Mouse (Mus musculus): ENCODE measurements around the gene Pde6c. TPM values are rescaled to one million over a fixed set of nuclear protein-coding genes. Genes with fewer than 3 reads are reported as not detected.

The Pde6c gene
- polyA plus RNA-seq, 1 experiment from 2014 or later, result 0.43 TPM

DNA sequence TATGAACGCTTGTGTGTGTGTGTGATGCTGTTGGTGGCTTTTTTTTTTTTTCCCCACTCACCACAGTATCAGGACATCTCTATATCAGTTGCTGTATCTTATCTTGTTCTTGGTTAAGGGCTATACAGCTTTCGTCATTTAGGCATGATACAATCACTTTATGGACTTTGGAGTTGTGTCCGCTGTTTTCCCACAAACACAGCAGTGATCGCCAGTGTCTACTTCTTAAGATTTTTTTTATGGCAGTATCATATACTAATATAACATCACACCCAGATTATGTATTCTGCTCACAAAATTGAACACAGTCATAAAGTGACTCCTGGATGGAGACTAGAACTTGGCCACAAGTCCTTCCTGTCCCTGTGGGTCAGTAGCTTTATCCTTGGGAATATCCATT is 24.7 kb upstream of the Pde6c start:
- Histone ChIP-seq H3K4me1 (ENCODE audit: control insufficient read depth, insufficient read depth, low read length) (0 out of 2 replicates have a peak, but pooled peaks cover 4% of the 10 kb centered on the region), H3K4me2 (ENCODE audit: low read depth, low read length) (no peak overlapping the region), H3K36me3 (ENCODE audit: control insufficient read depth, insufficient read depth, low read length) (no peaks in the 10 kb centered on the region), H3K9me3 (replicated peaks; ENCODE audit: control insufficient read depth, low read length) (no peaks in the 10 kb centered on the region), H3K9ac (ENCODE audit: low read length) (no peak overlapping the region), H3K27me3 (ENCODE audit: control insufficient read depth, insufficient read depth, low read length) (no peaks in the 10 kb centered on the region), H3K4me3 (replicated peaks; ENCODE audit: low read length) (no peak overlapping the region), H3K27ac (ENCODE audit: low read length) (no peak overlapping the region)
- no peak for ATAC-seq (ENCODE audit: insufficient read depth, low FRiP score)
- WGBS, result 89% methylated on average over 4 of the region's 4 CpGs

DNA sequence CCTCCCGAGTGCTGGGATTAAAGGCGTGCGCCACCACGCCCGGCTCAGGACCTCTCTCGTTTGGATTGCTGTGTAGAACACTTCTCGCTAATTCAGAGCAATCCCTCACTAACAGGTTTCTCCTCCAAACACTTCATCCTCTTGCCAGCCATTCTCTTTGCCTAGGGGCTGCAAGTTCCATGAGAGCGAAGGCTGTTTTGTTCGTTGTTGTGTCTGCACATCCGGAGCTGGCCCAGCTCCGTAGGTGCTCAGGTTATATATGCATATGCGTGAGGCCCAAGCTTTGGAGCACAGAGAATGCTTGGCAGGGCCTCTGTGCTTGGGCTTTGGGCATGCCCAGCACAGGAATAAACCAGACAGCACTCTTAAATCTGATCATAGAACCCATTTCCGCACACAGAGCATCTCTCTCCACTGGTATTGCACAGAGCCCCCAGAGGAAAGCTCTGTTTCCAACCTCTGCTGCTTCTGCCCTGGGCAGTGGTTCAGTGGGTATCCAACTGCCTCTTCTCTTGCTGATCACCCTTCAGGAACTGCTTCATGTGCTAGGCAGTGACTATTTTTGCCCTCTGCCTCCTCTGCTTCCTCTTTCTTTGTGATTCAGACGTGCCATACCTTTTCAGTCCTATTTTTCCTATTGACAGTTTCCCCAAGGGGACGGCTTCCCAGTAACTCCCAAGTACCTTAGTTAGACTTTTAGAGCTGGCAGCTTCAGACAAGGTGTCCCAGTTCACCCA is 22.9 kb upstream of the Pde6c start:
- Histone ChIP-seq H3K27me3 (ENCODE audit: control insufficient read depth, insufficient read depth, low read length) (no peaks in the 10 kb centered on the region), H3K36me3 (ENCODE audit: control insufficient read depth, insufficient read depth, low read length) (no peaks in the 10 kb centered on the region), H3K9me3 (replicated peaks; ENCODE audit: control insufficient read depth, low read length) (no peaks in the 10 kb centered on the region), H3K27ac (ENCODE audit: low read length) (no peak overlapping the region), H3K9ac (ENCODE audit: low read length) (no peak overlapping the region), H3K4me1 (ENCODE audit: control insufficient read depth, insufficient read depth, low read length) (0 out of 2 replicates have a peak, but pooled peaks cover 4% of the 10 kb centered on the region), H3K4me2 (ENCODE audit: low read depth, low read length) (no peak overlapping the region), H3K4me3 (replicated peaks; ENCODE audit: low read length) (no peak overlapping the region)
- no peak for ATAC-seq (ENCODE audit: insufficient read depth, low FRiP score)
- WGBS, result 89% methylated on average over 15 of the region's 15 CpGs

DNA sequence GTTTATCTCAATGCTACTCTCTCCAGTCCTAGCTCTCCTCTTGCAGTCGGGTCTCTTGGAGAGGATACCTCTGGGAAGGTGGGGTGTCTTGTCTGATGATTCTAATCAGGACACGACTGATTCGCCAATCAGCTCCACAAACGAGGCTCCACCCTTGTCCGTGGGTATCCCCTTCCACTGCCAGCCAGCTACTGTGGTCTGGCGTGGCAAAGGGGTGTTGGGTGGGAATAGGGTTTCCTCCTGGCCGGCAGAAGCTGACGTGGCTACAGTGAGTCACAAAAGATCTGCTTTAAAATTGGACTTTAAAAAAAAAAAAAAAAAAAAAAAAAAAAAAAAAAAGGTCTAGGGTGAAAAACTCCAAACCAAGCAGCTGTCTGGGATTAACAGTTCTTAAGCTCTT is 21.5 kb upstream of the Pde6c start:
- Histone ChIP-seq H3K27me3 (ENCODE audit: control insufficient read depth, insufficient read depth, low read length) (no peaks in the 10 kb centered on the region), H3K9ac (ENCODE audit: low read length) (no peak overlapping the region), H3K4me1 (ENCODE audit: control insufficient read depth, insufficient read depth, low read length) (0 out of 2 replicates have a peak, but pooled peaks cover 4% of the 10 kb centered on the region), H3K4me3 (replicated peaks; ENCODE audit: low read length) (no peak overlapping the region), H3K4me2 (ENCODE audit: low read depth, low read length) (no peak overlapping the region), H3K36me3 (ENCODE audit: control insufficient read depth, insufficient read depth, low read length) (no peaks in the 10 kb centered on the region), H3K9me3 (replicated peaks; ENCODE audit: control insufficient read depth, low read length) (no peaks in the 10 kb centered on the region), H3K27ac (ENCODE audit: low read length) (no peak overlapping the region)
- 76% methylated on average over 8 of the region's 8 CpGs for WGBS
- ATAC-seq (ENCODE audit: insufficient read depth, low FRiP score), result no peak

DNA sequence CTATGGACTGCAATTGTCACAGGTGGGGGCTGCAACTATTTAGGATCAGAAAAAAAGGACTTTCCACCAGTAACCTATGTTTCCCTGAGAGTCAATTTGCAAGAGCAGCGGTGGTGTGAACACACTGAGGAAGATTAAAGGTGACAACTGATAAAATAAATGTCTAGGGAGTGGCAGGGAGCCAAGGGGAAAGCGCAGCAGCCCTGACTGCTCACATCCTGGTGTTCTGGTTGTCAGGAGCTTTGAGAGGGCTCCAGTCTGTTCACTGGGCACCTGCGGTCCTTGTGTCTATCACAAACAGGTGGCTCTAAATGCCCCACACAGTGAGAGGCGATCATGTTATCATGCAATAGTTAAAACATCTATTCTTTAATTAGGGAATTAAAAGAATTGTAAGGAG is 20.0 kb upstream of the Pde6c start:
- Histone ChIP-seq H3K4me1 (ENCODE audit: control insufficient read depth, insufficient read depth, low read length) (0 out of 2 replicates have a peak, but pooled peaks cover 4% of the 10 kb centered on the region), H3K4me2 (ENCODE audit: low read depth, low read length) (no peak overlapping the region), H3K9ac (ENCODE audit: low read length) (no peak overlapping the region), H3K36me3 (ENCODE audit: control insufficient read depth, insufficient read depth, low read length) (no peaks in the 10 kb centered on the region), H3K27me3 (ENCODE audit: control insufficient read depth, insufficient read depth, low read length) (no peaks in the 10 kb centered on the region), H3K4me3 (replicated peaks; ENCODE audit: low read length) (no peak overlapping the region), H3K9me3 (replicated peaks; ENCODE audit: control insufficient read depth, low read length) (no peaks in the 10 kb centered on the region), H3K27ac (ENCODE audit: low read length) (no peak overlapping the region)
- 32% methylated on average over 4 of the region's 4 CpGs for WGBS
- no peak for ATAC-seq (ENCODE audit: insufficient read depth, low FRiP score)

DNA sequence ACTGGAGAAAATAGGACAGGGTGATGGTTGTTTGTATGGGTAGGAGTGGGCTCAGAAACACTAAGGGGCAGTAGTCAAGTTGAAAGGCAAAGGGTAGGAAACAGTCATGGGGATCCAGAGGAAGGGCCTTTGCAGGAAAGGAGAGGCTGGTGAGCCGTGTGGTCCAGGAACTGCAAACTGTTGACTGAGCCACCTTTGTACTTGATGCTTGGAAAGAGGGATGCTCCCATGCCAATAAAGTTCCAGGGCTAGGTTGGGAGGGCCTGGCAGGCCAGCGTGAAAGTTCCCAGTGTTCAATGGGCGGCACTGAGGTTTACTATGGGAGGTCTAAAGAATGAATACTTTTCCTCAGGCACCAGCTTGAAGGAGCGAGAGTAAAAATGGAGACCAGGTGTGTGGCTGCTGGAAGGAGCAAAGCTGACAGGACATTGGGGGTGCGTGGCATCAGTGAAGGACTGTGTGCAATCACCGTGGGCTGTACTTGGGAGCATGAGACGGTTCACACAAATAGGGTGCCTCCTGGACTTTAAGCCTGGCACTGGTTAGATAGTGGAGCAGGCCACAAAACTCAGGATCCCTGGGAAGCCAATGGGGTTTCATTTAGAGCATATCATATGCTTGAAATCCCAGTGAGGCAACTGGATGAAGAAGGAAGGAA is 17.6 kb upstream of the Pde6c start:
- no peak for ATAC-seq (ENCODE audit: insufficient read depth, low FRiP score)
- WGBS, result 92% methylated on average over 7 of the region's 7 CpGs
- no peak overlapping the region for H3K4me3 ChIP-seq (replicated peaks; ENCODE audit: low read length)
- H3K9ac ChIP-seq (ENCODE audit: low read length), result no peak overlapping the region
- H3K4me1 ChIP-seq (ENCODE audit: control insufficient read depth, insufficient read depth, low read length), result 0 out of 2 replicates have a peak, but pooled peaks cover 4% of the 10 kb centered on the region
- no peak overlapping the region for H3K4me2 ChIP-seq (ENCODE audit: low read depth, low read length)
- no peaks in the 10 kb centered on the region for H3K36me3 ChIP-seq (ENCODE audit: control insufficient read depth, insufficient read depth, low read length)
- H3K9me3 ChIP-seq (replicated peaks; ENCODE audit: control insufficient read depth, low read length), result no peaks in the 10 kb centered on the region
- H3K27ac ChIP-seq (ENCODE audit: low read length), result no peak overlapping the region
- no peaks in the 10 kb centered on the region for H3K27me3 ChIP-seq (ENCODE audit: control insufficient read depth, insufficient read depth, low read length)

DNA sequence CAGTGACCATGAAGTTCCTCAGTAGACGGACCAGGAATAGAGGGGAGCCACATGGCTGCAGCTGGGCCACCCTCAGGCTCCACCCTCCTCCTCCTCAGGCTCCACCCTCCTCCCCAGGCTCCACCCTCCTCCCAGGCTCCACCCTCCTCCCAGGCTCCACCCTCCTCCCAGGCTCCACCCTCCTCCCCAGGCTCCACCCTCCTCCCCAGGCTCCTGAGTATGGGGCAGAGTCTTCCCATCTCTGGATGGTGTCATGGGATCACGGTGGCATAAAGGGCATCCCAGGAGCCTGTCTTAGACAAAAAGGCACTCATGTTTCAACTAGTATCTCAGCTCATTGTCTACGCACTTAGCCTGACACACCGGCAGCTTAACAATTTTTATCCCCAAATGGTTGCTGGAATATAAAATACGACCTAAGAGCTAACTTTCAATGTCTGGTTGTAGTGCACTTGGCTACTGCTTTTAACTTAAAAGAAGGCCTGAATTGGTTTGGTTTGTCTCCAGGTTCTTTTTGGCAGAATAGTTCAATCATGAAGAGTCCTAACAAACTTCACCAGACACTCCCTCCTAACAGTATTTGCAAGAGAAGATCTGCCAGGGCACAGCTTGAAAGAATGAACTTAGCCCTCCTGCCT is 12.3 kb upstream of the Pde6c start:
- Histone ChIP-seq H3K4me3 (replicated peaks; ENCODE audit: low read length) (no peak overlapping the region), H3K27ac (ENCODE audit: low read length) (no peak overlapping the region), H3K9ac (ENCODE audit: low read length) (no peak overlapping the region), H3K9me3 (replicated peaks; ENCODE audit: control insufficient read depth, low read length) (no peaks in the 10 kb centered on the region), H3K27me3 (ENCODE audit: control insufficient read depth, insufficient read depth, low read length) (0 out of 2 replicates have a peak, but pooled peaks cover 7% of the 10 kb centered on the region), H3K36me3 (ENCODE audit: control insufficient read depth, insufficient read depth, low read length) (no peaks in the 10 kb centered on the region), H3K4me1 (ENCODE audit: control insufficient read depth, insufficient read depth, low read length) (no peaks in the 10 kb centered on the region), H3K4me2 (ENCODE audit: low read depth, low read length) (no peak overlapping the region)
- 79% methylated on average over 5 of the region's 5 CpGs for WGBS
- no peak for ATAC-seq (ENCODE audit: insufficient read depth, low FRiP score)

DNA sequence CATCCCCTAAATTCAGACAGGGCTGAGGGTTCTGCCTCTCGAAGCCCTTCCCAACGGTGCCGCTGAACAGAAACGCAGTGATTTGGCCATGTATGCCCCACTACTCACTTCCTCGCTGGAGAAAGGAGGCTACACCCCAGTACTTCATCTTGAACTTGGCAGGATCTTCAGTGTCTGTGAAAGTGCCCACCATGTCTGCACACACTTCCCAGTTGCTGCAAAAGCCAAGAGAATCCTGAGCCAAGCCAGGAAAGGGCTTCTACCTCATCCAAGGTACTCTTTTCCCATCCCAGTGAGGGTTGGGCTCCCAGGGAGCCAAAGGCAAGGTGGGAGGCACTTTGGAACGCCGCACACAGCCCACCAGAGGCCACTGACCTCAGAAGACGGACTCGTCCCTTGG is 8.7 kb upstream of the Pde6c start:
- H3K36me3 ChIP-seq (ENCODE audit: control insufficient read depth, insufficient read depth, low read length), result no peaks in the 10 kb centered on the region
- H3K9ac ChIP-seq (ENCODE audit: low read length), result peak overlapping the region; percentile 76
- H3K27ac ChIP-seq (ENCODE audit: low read length), result no peak overlapping the region
- ATAC-seq (ENCODE audit: insufficient read depth, low FRiP score), result no peak
- 0 out of 2 replicates have a peak, but pooled peaks cover 10% of the 10 kb centered on the region for H3K27me3 ChIP-seq (ENCODE audit: control insufficient read depth, insufficient read depth, low read length)
- no peaks in the 10 kb centered on the region for H3K4me1 ChIP-seq (ENCODE audit: control insufficient read depth, insufficient read depth, low read length)
- peak overlapping the region; percentile 60 for H3K4me3 ChIP-seq (replicated peaks; ENCODE audit: low read length)
- 27% methylated on average over 9 of the region's 9 CpGs for WGBS
- H3K9me3 ChIP-seq (replicated peaks; ENCODE audit: control insufficient read depth, low read length), result no peaks in the 10 kb centered on the region
- peak overlapping the region; percentile 96 for H3K4me2 ChIP-seq (ENCODE audit: low read depth, low read length)

DNA sequence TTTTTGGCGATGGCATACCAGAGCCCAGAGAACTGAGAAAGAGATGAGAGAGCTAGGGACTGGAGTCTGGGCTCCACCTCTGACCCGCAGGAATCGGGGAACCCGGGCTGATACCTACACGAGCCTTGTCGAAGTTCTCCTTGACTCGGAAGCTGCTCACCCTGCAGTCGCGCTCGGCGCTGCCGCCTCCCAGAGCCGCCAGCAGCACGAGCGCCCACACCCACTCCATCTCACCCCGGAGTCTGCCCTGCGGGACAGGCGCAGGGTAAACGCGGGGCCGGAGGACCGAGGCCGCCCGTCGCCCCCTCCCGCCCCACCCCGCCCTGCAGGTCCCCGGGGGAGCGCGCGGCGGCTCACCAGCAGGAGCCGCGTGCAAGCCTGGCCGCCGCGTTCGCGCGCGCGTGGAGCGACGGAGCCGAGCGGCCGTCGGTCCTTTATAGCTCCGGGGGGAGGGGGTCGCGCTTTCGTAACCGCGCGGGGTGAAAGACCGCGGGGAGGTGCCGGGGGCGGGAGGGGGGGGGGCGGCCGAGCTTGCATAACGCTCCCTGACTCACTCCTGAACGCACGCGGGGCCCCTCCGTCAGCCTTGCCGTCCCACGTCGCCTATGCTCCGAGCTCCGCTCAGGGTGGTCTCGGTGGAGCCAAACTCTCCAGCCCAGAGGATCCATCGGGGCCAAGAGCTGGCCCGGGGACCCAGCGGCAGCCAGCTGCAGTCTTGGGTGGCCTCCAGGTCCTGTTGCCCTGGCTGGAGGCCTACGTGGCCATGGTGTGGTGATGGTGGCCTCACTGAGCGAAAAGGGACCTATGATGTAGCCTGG is 8.0 kb upstream of the Pde6c start:
- Histone ChIP-seq H3K4me3 (replicated peaks; ENCODE audit: low read length) (peak overlapping the region; percentile 60), H3K27ac (ENCODE audit: low read length) (no peak overlapping the region), H3K4me2 (ENCODE audit: low read depth, low read length) (peak overlapping the region; percentile 96), H3K27me3 (ENCODE audit: control insufficient read depth, insufficient read depth, low read length) (0 out of 2 replicates have a peak, but pooled peaks cover 10% of the 10 kb centered on the region), H3K36me3 (ENCODE audit: control insufficient read depth, insufficient read depth, low read length) (no peaks in the 10 kb centered on the region), H3K9me3 (replicated peaks; ENCODE audit: control insufficient read depth, low read length) (no peaks in the 10 kb centered on the region), H3K9ac (ENCODE audit: low read length) (peak overlapping the region; percentile 76), H3K4me1 (ENCODE audit: control insufficient read depth, insufficient read depth, low read length) (no peaks in the 10 kb centered on the region)
- under 1% methylated on average over 61 of the region's 77 CpGs for WGBS
- ATAC-seq (ENCODE audit: insufficient read depth, low FRiP score), result peak; percentile 78

All from stomach, embryonic 16.5 days (tissue).